Mouse (Mus musculus) thymus, adult 18-20 months (tissue): ENCODE measurements around the gene Izumo1.

Experiments
- DNase-seq, 2 experiments: peaks; one replicate each; pipeline ENCODE4 v3.0.0; 2022; ENCODE audit warnings: mixed read lengths in 2 of 2

Gene Izumo1

DNA sequence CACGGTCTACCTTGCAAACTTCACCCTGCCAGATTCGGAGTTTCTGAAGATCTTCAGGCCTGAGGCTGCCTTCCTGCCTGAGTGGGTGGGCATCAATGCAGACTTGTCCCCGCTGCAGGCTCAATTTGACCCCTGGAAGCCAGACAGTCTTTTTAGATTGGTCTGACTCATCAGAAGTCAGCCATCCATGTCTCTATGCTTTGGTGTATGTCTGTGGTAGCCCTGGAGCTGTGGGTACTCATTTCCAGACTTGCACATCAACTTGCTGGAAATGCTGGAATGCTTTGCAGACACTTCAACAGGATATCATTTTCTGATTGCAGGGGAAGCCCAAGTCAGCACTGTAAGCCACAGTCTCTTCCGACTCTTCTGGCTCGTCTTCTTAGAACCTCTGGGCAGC is 2.0 kb upstream of the Izumo1 start:
- no peak for DNase-seq

- no peak for DNase-seq
Measured at GRCm38 (mm10) chr7:45623507-45623906, 1.9 kb downstream of the Izumo1 start.

DNA sequence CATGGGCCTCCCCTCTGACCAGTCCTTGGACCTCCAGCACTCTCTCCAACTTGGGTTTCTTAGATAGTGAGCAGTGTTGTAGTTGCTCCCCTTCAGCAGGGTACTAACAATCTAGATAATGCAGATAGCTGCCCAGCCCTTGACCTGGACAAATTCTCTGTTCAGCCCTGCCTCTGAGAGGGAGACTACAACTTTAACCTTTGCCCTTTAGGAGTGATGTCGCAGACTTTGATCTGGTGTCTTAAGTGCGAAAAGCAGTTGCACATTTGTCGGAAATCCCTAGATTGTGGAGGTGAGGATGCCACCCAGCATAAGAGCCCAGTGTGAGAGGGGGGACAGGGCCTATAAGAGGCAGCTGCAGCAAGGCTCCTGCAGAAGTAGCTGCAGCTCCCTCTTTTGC is 3.1 kb downstream of the Izumo1 start:
- DNase-seq, result no peak

GRCm38 (mm10) chr7:45625481-45625880 is 3.9 kb downstream of the Izumo1 start:
- no peak for DNase-seq

DNA sequence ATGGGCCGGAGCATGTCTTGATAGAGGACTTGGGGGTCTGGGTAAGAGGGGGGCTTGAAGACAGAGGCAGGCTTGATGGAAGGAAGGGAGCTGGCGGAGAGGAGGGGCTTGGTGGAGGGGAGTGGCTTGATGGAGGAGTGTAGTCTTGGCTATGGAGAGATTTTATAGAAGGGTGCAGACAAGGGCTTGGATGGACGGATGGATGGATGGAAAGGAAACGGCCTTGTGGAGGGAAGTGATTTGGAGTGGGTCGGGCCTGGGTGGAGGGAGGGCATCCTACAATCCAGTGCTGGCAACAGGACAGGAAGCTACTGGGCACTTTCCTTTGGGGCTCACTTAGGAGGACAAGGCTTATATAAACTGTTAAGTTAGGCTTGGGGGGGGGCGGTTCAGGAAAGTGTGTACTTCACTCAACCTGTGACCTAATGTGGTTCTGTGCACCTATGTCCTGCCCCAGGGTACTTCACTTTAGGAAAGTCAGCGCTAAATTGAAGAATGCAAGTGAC is 5.0 kb downstream of the Izumo1 start:
- no peak for DNase-seq

GRCm38 (mm10) chr7:45627261-45627660 is 5.7 kb downstream of the Izumo1 start, which contains the start of gene Rasip1:
Gene Rasip1 (plus strand): TSS chr7:45627488.
- no peak for DNase-seq

- DNase-seq, result peak; percentile 65 to 71
Measured at GRCm38 (mm10) chr7:45628364-45629294, 7.0 kb downstream of the Izumo1 start.

- DNase-seq, result no peak
Measured at GRCm38 (mm10) chr7:45630064-45630907, 8.7 kb downstream of the Izumo1 start.

DNA sequence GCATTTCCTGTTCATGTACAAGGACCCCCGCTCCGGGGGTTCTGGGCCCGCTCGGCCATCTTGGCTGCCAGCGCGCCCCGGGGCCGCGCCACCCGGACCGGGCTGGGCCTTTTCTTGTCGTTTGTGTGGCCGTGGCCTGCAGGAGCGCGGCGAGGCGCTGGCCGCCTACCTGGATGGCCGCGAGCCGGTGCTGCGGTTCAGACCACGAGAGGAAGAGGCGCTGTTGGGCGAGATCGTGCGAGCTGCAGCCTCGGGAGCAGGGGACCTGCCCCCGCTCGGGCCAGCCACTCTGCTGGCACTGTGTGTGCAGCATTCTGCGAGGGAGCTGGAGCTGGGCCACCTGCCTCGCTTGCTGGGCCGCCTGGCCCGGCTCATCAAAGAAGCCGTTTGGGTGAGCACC is 10.9 kb downstream of the Izumo1 start:
- no peak for DNase-seq

GRCm38 (mm10) chr7:45634946-45635681 is 13.5 kb downstream of the Izumo1 start:
- no peak for DNase-seq

- no peak for DNase-seq
Measured at GRCm38 (mm10) chr7:45635711-45636688, 14.4 kb downstream of the Izumo1 start.

DNA sequence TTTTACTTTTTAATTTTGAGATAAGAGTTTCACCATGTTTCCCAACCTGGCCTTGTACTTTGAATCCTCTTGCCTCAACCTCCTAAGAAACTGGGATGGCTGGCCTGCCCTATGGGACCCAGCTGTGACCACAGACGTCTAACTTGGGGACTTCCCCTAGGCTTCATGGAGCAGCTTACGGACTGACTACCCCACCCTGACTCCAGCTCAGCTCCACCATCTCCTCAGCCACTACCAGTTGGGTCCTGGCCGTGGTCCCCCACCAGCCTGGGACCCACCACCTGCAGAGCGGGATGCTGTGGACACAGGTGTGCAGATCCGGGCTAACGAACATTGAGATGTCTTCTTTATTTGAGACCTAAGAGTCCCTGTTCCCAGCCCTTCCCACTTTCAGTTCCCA is 16.1 kb downstream of the Izumo1 start:
- no peak for DNase-seq

GRCm38 (mm10) chr7:45638623-45639401 is 17.2 kb downstream of the Izumo1 start:
- no peak for DNase-seq

GRCm38 (mm10) chr7:45639561-45640027 is 18.0 kb downstream of the Izumo1 start, which contains the start of gene Mamstr:
Gene Mamstr (plus strand): TSS chr7:45639977.
- no peak for DNase-seq

DNA sequence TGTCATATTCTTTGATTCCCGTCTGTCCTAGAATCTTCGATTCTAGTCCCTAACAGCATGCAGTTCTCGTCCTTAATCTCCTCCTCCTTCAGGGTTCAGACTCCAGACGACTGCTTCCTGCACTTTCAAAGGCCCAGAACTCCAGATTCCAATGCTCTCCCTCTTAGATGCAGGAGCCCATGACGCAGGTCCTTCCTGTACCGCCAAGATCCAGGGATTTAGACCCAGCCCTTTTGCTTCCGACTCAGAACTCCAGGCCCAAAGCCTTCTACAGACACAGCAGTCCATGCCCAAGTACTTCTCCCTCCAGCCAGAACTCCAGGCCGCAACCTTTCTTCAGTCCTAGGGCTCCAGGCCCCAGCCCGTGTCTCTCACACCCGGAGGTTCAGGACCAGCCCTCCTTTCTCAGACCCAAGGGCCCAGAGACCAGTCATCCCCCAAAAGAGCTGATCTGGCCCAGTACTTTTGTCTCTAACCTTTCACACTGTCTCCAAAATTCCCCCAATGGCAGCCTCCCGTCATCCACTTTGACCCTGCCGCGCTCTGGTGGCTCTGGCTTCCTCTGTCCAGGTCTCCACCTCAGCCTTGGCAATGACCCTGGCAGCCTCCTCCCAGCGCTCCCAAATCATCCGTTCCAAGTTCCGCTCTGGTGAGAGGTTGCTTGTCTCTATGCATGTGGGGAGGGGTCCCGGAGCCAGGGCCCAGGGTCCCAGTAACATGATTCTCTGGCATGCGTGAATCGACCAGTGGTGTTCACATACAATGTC is 18.8 kb downstream of the Izumo1 start:
- no peak for DNase-seq

DNA sequence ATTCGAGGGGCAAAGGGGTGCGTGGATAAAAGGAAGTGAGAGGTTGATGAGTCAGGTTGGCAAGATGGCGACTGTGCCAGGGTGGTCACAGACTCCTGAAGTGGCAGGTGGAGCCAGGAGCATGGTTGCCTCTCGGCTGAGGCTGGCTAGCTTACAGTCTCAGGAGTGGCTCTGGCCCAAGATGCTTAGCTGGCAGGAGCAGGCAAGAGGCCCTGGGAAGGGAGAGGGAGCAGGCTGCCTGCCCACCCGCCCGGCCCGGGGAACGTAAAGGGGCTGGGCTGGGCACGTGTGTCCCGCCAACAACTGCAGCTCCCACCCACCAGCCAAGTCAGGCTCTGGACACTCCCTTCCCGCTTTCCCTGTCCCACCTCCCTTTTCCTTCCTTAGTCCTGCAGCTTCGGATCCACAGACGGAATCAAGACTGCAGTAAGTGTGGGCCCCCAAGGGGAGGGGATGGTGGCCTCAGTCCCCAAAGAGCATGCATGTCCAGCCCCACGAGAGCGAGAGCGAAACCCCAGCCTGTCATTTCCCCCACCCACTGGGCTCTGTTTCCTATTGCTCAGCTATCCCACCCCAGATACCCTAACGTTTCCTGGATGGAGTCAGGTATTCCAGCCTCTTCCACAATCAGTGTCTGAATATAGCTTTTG is 19.9 kb downstream of the Izumo1 start:
- DNase-seq, result no peak

DNA sequence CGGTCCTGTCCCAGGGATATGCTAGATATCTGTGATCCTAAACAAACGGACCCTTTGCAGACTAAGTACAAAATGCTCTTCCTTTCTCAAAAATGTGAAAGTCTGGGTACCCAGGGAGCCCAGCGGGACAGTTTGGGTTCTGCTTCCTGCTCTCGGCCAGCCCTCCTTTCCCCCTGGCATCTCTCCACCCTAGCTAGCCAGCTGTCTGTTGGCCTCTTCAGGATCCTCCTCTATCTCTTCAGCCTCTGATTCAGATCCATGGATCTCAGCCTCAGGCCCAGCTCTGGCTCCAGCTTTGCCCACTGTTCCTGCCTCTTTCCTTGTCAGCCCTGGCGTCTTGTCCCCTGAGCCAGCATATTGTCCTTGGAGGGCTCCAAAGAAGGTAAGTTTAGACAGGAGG is 20.5 kb downstream of the Izumo1 start:
- no peak for DNase-seq

- DNase-seq, result no peak
Measured at GRCm38 (mm10) chr7:45642503-45643255, 21.1 kb downstream of the Izumo1 start.
